Mouse (Mus musculus) cerebellum, adult 2 months (tissue): ENCODE measurements around the gene Zfp362.

Experiments
- CTCF ChIP-seq: fragments of 200-500 bp; IDR thresholded peaks from 2 replicates; pipeline ENCODE4 v1.5.1; 2011; ENCODE audit warnings: low read depth, mild to moderate bottlenecking, control low read depth, low read length, moderate library complexity, borderline replicate concordance; ENCODE audit not compliant: insufficient read depth
- POLR2A ChIP-seq: fragments of 200-500 bp; IDR thresholded peaks from 2 replicates; pipeline ENCODE4 v1.6.1; 2011; ENCODE audit warnings: low read length, control low read depth, borderline replicate concordance; ENCODE audit not compliant: insufficient read depth

- TF ChIP-seq CTCF (no peak), POLR2A (no peak)
Measured at GRCm38 (mm10) chr4:128789646-128790045, 16.2 kb downstream of the Zfp362 start.
